Mouse (Mus musculus) left cerebral cortex, adult 2 months (tissue): ENCODE measurements around the gene Eif3i. TPM values are rescaled to one million over a fixed set of nuclear protein-coding genes. Genes with fewer than 3 reads are reported as not detected.

Source experiments
- DNase-seq, 2 experiments: peaks; one replicate each; pipeline ENCODE4 v3.0.0; 2021 to 2022; ENCODE audit warnings: low spot score in 2 of 2, mixed read lengths in 1 of 2; ENCODE audit errors: extremely low spot score in 1 of 2
- H3K27ac ChIP-seq: fragments of 200-600 bp; 2 replicates; pipeline ENCODE4 v1.8.1; 2022
- H3K4me3 ChIP-seq: fragments of 200-600 bp; 2 replicates; pipeline ENCODE4 v1.8.1; 2022
- CTCF ChIP-seq: fragments of 200-600 bp; IDR thresholded peaks from 2 replicates; pipeline ENCODE4 v1.8.1; 2022; ENCODE audit warnings: antibody characterized with exemption, mild to moderate bottlenecking, moderate library complexity
- intact Hi-C: fragments of 180-260 bp; cut with DNase I; formaldehyde crosslinking; loops from one replicate; pipeline ENCODE4 v1.15.1; 2025
- microRNA-seq, 2 experiments: library from miRNA; unstranded; fragments of <30 nt; microRNA quantifications; one replicate each; pipeline ENCODE4 v1.2.0; 2021
- total RNA-seq, 2 experiments: library from RNA; stranded (reverse); gene quantifications; 2 replicates each; pipeline ENCODE4 v1.2.3; 2021

Gene Eif3i
- total RNA-seq, 2 experiments from 2014 or later: 124 to 129 TPM

DNA sequence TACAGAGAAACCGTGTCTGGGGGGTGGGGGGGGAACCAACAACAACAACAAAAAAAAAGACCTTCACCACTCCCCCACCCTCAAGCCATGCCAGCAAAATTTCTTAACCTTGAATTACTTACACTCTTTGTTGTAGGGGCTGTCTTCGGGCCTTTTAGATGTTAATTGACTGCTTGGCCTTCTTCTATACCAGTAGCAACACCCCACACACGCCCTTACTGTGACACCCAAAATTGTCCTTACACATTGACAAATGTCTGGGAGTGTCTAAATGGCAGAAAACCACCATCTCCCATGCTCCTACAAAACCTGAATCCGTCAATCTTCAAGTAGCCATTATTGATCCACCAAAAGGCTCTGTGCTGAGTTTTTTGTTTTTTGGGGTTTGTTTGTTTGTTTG, 56.3 kb downstream of the Eif3i start:
- DNase-seq: no peak
- intact Hi-C loops: no loop called here
- no peak overlapping the region for H3K27ac ChIP-seq
- TF ChIP-seq CTCF: no peak
- H3K4me3 ChIP-seq: no peak overlapping the region

DNA sequence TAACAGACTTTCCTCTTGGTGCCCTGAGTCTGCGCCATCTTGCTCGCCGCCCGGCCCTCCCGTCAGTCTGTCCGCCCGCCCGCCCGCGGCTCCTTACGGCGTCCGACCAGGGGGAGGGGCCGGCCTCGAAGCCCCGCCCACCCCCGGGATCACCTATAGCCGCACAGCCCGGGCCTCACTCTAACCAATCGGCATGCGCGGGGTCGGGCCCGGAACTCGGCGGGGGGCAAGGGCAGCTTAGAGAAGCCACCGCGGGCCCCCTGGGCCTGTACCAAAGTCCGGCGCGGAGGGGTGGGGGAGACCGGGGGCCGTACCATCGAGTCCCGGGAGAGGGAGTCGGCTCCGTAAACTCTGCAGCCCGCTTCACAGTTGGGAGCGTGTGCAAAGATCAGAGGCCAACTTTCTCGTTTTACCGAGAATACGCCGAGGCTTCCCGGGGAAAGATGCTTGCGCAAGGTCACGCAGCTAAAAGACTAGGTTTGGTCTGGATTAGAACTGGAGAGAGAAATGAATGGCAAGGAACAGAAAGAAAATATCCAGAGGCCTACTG, 57.8 kb downstream of the Eif3i start, which contains the start of gene Hdac1:
Hdac1 (minus strand) TSS at position 122 of the 550 bp plus-strand sequence.
- intact Hi-C loops: no loop called here
- TF ChIP-seq CTCF: peak; percentile 21
- DNase-seq: peak; percentile 94 to 96
- H3K27ac ChIP-seq: peak within 1 kb of the TSS; percentile 80
- H3K4me3 ChIP-seq: peak within 1 kb of the TSS; percentile 61

Small RNA genes lying within 50 kb of the gene (microRNA-seq; reads per million reads assigned to microRNA genes)
- gene Mir8119: 0 reads per million in 2 experiments

Other genes with a start within 250 kb of the Eif3i start
- gene Zbtb8a, start 222.5 kb downstream of the Eif3i start, total RNA-seq: 1 to 10 TPM; 5.1 to 5.8 TPM
- gene Zbtb8b, start 159.8 kb downstream of the Eif3i start, total RNA-seq: 1 to 10 TPM; 5.0 to 5.2 TPM
- 10 to 100 TPM; 56.6 to 57.8 TPM for gene Bsdc1, start 139.1 kb downstream of the Eif3i start, total RNA-seq
- gene Tssk3, start 109.6 kb downstream of the Eif3i start, total RNA-seq: not detected
- gene Fam229a, start 109.5 kb downstream of the Eif3i start, total RNA-seq: under 1 TPM in 1 of 2 experiments, not detected in 1; 0.91 TPM
- 100 to 1,000 TPM in 1 of 2 experiments, 10 to 100 TPM in 1; 96.0 to 102 TPM for gene Marcksl1, start 87.1 kb downstream of the Eif3i start, total RNA-seq
- 10 to 100 TPM; 26.5 to 29.5 TPM for gene Hdac1, start 57.9 kb downstream of the Eif3i start, total RNA-seq
- 1 to 10 TPM; 2.2 to 2.4 TPM for gene Lck, start 27.0 kb downstream of the Eif3i start, total RNA-seq
- gene Fam167b, start 22.1 kb downstream of the Eif3i start, total RNA-seq: under 1 TPM; 0.40 to 0.77 TPM
- gene Tmem234, start within 50 bp of the Eif3i start, total RNA-seq: 10 to 100 TPM; 89.3 to 94.8 TPM
- gene Dcdc2b, start 13.6 kb upstream of the Eif3i start, total RNA-seq: 1 to 10 TPM; 5.7 to 6.2 TPM
- 10 to 100 TPM; 30.1 to 34.8 TPM for gene Iqcc, start 18.5 kb upstream of the Eif3i start, total RNA-seq
- 10 to 100 TPM; 50.9 to 67.0 TPM for gene Ccdc28b, start 23.3 kb upstream of the Eif3i start, total RNA-seq
- 10 to 100 TPM; 42.1 to 52.1 TPM for gene Txlna, start 40.4 kb upstream of the Eif3i start, total RNA-seq
- 10 to 100 TPM; 84.2 to 94.0 TPM for gene Kpna6, start 72.1 kb upstream of the Eif3i start, total RNA-seq
- 10 to 100 TPM; 14.5 to 14.9 TPM for gene Tmem39b, start 96.2 kb upstream of the Eif3i start, total RNA-seq
- gene Khdrbs1, start 141.7 kb upstream of the Eif3i start, total RNA-seq: 10 to 100 TPM; 89.7 to 92.6 TPM
- gene Ptp4a2, start 210.6 kb upstream of the Eif3i start, total RNA-seq: 100 to 1,000 TPM; 126 to 131 TPM